Mouse (Mus musculus) kidney, adult 8-10 months (tissue): Measurements from ENCODE around the gene Nrg4.
A peak's percentile ranks its signal among the peaks of the same experiment; 100 is the strongest.
"Not testable (repeated sequence)": the region's sequence is repeated elsewhere in the genome, so short reads cannot be mapped to it uniquely, and the experiment has no call there.

Experiments used
- DNase-seq, 2 experiments: peaks; one replicate each; pipeline ENCODE4 v3.0.0; 2022

The Nrg4 gene

DNA sequence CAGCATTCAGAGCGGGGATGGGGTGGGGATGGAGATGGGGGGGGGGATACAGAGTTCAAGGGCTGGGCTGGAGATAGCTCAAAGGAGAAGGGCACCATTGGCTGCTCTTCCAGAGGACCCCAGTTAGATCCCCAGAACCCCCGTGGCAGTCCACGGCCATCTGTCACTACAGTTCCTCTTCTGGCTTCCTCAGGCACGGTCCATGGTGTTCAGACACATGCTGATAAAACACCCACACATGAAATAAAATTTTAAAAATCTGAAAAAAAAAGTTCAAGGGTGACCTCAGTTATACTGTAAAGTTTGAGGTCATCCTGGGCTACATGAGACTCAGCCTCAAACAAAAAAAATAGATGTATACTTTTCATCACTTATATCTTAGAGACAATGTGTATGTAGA lies 78.2 kb downstream of the Nrg4 start:
- DNase-seq = no peak

- DNase-seq = no peak
Observed at GRCm38 (mm10) chr9:55246918-55247317, 79.7 kb downstream of the Nrg4 start.

DNA sequence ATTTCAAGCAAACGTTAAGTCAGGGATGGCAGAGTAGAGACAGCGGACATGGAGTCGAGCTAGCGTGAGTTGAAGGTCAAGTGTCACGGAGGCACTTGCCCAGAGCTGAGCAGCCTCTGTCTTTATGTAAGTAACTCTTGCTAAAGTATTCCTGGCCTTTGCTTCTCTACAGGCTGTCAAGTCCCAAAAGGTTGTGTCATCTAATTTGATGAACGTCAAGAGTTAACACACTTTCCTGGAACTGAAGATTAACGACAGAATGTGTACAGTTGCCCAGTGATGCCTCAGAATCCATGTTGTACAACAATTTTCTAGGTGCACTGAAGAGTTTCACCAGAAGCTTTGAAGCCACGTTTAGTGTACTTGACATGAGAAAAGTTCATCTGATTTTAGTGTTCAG lies 80.2 kb downstream of the Nrg4 start:
- DNase-seq = no peak

DNA sequence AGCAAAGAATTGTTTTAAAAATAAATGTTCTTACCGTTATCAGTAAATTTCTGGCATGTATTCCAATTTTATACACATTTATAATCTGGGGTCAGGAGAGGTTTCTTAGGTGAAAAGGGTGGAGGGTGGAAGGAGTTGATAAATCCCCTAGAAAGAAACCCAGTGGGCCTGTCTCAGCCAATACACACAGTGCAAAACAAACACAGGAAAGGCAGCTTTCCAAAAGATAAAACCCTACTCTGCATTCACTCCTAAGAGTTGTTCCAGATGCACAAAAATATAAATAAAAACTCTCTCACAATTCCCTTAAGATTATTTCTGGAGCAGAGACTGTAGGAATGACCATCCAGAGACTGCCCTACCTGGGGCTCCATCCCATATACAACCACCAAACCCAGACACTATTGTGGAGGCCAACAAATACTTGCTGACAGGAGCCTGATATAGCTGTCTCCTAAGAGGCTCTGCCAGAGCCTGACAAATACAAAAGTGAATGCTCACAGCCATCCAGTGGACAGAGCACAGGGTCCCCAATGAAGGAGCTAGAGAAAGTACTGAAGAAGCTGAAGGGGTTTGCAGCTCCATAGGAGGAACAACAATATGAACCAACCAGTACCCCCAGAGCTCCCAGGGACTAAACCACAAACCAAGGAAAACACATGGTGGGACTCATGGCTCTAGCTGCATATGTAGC lies 81.4 kb downstream of the Nrg4 start:
- not testable (repeated sequence) for DNase-seq

DNA sequence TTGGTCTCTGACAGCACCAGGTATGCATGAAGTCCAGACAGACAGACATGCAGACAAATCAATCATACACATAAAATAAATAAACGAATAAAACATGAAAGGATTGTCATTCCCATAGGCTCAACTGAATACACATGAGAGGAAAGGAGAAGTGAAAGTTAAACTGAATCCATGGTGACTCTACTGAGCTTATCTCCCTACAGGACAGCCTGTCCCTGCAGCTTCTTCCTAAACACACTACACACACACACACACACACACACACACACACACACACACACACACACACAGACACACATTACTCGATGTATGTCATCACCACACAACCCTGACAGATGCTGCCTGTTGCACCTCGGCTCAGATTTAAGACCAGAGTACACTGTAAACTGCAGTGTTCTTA lies 82.6 kb downstream of the Nrg4 start:
- no peak for DNase-seq

DNA sequence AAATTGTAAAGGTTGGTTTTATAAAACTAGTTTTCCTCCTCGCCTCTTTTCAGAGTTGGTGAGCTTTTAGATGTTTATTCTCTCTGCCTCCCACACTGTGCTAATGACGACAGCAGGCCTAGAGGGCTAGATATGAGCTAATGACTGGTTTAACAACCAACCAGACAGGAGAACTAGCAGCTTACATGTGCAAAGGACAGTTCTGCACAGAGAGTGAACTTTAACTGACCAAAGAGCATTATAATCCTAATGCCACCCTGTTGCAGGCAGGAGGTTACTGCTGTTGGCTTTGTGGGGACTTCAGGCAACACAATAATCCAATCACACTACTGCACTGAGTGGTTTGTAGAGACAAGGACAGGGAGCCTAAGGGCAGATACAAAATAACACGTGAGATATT lies 83.4 kb downstream of the Nrg4 start:
- no peak for DNase-seq

GRCm38 (mm10) chr9:55241863-55242685 lies 84.6 kb downstream of the Nrg4 start:
- peak in 1 of 2 experiments; percentile 23 for DNase-seq

DNA sequence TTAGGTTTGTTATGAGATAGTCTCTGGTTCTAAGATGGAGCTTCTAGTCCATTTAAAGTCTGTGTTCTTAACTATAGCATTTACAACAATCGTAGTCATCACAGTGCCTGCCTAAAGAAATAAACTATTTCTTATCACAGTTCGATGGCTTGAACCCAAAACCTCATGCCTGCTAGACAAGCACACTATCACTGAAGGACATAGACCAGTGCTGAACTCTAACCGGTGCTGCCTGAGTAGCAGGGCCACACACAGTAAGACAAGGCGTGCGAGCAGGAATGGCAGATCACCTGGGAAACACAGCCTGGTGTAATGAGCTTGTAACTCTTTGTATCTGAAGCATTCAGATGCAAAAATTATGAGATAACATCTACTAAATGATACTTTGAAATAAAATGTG lies 85.8 kb downstream of the Nrg4 start:
- no peak for DNase-seq

- peak; percentile 14 to 50 for DNase-seq
Observed at GRCm38 (mm10) chr9:55236235-55237165, 90.1 kb downstream of the Nrg4 start.

DNA sequence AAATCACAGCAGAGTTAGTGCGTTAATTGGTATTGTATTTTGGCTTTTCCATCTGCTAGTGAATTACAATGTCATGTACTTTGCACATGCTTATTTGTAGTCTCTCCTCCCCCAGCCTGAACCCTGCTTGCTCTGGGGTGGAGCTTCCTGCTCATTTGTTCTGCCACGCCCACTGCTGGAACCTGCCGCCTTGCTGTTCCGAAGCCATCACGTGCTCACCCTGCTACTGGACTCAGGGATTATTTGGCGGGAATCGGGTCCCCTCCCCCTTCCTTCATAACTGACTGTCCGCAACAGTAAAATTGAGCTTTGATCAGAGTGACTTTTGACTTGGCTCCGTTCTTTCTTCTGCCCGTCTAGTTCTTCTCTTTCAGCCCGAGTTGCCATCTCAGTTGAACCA lies 93.6 kb downstream of the Nrg4 start:
- peak; percentile 86 to 87 for DNase-seq

DNA sequence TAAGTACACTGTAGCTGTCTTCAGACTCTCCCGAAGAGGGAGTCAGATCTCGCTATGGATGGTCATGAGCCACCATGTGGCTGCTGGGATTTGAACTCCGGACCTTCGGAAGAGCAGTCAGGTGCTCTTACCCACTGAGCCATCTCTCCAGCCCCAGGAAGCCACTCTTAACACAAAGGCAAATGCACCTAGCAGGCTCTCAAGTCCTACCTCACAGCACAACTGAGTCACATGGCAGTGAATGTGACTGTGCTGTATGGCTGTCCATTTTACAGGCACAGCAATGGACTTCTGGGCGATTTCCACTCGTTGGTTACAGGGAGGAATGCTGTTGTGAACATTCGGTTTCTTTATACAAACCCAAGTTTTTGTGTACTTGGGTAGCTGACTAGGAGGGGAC lies 94.1 kb downstream of the Nrg4 start:
- DNase-seq = no peak

DNA sequence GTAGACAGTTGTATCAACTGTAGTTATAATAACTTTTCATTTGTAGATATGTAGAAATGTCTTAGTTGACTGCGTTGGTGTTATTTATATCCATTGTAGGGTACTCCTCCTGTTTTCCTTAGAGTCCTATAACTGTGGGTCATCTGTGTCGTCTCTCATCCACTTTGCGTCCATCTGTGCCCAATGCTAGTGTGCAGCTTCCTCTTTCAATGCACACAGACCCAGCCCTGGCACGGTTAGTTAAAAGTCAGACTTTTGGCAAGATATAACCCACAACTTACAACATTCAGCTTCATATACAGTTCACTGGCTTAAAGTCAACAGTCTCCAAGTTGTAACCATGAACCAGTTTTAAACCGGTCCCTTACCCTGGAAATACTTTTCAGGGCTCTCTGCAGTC lies 94.5 kb downstream of the Nrg4 start:
- no peak for DNase-seq

- DNase-seq = peak; percentile 45 to 59
Observed at GRCm38 (mm10) chr9:55231544-55231943, 95.1 kb downstream of the Nrg4 start.

GRCm38 (mm10) chr9:55229010-55229409 lies 97.6 kb downstream of the Nrg4 start:
- no peak for DNase-seq

- peak in 1 of 2 experiments; percentile 49 for DNase-seq
Observed at GRCm38 (mm10) chr9:55228149-55228548, 98.5 kb downstream of the Nrg4 start.

- DNase-seq = no peak
Observed at GRCm38 (mm10) chr9:55226251-55226650, 100.4 kb downstream of the Nrg4 start.

- DNase-seq = no peak
Observed at GRCm38 (mm10) chr9:55225165-55225737, 101.4 kb downstream of the Nrg4 start.

GRCm38 (mm10) chr9:55217381-55217780 lies 109.3 kb downstream of the Nrg4 start:
- DNase-seq = no peak

DNA sequence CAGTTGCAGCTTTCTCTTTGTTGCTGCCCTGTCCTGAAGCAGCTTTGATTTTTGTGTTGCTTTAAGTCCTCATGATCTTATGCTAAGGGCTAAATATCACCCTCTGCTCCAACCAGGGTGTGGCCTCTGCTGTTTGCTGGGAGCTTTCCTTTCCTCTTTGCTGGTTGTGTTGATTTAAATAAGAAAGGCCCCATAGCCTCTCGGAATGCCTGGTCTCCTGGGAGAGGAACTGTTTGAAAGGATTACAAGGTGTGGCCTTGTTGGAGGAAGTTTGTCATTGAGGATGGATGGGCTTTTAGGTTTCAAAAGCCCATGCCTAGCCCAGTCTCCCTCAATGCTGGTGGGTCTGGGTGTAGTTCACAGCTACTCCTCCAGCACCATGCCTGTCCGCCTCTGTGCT lies 110.6 kb downstream of the Nrg4 start:
- DNase-seq = no peak

DNA sequence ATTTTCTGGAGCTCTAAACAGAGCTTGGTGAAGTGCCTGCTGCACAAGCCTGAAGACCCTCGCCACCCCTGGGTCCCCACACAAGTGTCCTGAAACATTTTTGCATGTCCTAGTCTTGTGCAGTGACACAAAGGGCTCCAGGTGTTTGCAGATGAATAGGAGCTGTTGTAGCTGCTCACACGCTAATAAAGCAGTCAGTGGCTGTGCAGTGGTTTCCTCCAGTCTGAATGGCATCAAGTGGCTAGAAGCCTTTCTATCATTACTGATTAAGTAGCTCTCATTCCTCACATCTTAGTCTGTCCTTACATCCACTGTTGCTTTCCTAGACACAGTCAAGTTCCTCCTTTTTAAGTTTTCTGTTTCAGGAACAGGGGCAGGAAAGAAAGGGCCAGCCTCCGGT lies 111.0 kb downstream of the Nrg4 start:
- DNase-seq = no peak

GRCm38 (mm10) chr9:55215056-55215455 lies 111.6 kb downstream of the Nrg4 start:
- DNase-seq = no peak

DNA sequence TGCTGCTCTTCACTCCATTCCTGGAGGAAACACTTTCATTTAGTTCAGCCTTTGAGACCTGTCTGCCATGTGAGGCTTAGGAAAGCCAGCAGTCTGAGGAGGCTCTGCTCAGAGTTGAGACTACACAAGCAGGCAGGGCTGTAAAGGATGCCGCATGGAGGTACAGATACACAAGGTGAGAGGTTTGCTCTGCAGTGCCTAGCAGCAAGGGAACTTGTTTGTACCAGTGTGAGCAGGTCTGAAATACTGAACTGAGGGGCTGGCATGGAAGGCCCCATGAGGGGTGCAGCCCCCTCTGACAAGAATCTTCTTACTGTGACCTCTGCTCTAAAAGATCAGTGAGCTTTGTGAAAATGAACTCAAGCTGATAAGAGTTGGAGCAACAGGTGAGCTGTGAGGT lies 113.2 kb downstream of the Nrg4 start:
- no peak for DNase-seq

DNA sequence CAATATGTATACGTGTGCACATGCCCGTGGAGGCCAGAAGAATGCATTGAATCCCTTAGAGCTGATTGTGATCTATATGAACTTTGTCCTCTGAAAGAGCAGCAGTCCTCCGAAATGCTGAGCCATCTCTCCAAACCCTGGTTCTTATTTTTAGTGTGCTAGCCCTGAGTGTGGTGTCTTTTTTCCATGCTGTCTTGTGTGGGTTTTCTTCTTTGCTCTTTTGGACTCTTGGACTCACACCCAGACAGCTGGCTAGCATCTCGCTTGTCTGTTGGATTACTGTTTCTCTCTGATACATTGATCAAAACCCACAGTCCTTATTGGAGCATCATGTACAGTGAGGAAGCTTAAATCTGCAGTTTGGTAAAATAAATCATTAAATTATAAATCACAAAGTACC lies 115.0 kb downstream of the Nrg4 start:
- peak; percentile 39 to 58 for DNase-seq
